Mouse (Mus musculus) right cerebral cortex, adult 18-20 months (tissue): Measurements from ENCODE around the gene Ackr3.

Experiments
- DNase-seq: peaks from one replicate; pipeline ENCODE4 v3.0.0; 2022; ENCODE audit warnings: mixed read lengths

The Ackr3 gene

DNA sequence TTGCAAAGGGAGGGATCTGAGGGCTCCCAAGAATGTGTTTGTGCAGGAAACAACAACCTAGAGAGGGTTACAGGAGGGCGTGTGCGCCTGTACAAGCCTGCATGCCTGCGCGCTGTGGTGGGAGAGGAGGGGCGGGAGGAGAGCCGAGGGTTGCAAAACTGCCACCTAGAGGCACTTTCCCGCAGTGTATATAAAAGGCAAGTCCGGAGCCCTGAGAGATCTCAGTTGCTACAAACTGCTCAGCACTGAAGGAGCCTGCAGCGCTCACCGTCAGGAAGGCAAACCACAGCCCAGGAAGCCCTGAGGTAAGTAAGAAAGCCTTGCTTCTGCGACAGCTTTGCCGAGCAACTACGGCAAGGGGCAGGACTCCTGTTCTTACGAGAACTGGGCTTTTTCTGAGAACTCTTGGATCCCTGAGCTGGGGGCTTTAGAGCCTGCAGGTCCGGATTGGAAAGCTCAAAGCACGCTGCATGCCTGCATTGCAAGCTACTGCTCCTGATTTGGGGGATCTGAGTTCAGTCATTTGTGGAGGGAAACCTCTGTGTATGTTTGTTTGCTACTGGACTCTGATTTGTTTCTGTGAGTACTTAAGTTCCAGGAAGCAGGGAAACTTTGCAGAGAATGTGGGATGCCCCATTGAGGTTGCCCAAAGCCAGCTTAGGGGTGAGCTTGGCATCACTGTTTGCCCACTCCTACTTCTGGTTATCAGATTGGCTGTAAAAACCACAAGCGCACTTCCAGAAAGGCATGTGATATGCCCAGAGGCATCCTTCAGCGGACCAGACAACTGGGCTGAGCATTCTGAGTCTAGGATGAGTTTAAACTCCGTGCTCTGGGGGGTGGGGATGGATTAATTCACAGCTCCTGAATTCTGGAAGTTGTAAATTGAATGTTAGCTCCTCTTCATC lies at the start of gene Ackr3:
Gene Ackr3, plus strand, starts transcription at position 198 of the 908 bp plus-strand sequence.
- DNase-seq = peak; percentile 81

DNA sequence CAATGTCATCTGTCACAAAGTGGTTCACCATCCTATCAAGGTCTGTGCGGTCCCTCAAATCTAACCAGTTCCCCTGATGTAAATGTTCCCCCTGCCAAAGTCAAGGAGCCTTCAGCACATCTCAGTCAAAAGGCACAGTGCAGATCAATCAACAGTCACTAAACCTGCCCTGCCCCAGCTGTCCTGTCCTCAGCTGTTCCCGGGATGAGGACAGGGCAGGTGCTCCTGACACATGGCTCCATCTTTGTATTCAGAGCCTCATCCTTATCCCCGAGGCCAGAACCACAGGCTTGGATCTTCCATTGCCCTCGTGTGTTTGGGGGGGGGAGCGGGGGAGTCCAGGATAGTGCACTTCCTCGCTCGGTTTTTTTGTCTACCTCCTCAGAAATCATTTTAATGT lies 47.2 kb upstream of the Ackr3 start:
- no peak for DNase-seq

DNA sequence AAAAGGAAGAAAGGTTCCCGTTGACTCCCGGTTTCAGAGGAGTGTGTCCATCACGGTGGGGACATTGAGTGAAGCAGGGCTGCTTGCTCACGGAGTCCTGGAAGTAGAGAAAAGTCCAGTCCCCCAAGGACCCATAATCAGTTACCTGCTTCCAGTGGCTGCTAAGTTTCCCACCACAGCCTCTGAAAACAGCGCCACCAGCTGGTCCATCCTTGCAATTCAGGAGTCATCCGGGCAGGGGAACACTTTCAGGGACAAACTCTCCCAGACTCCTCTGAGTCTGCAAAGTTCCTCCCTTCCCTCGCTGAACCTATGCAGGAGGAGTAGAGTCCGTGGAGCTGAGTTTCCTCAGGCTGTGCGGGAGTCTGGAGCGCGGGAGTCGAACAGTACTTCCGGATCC lies 43.9 kb upstream of the Ackr3 start:
- no peak for DNase-seq

DNA sequence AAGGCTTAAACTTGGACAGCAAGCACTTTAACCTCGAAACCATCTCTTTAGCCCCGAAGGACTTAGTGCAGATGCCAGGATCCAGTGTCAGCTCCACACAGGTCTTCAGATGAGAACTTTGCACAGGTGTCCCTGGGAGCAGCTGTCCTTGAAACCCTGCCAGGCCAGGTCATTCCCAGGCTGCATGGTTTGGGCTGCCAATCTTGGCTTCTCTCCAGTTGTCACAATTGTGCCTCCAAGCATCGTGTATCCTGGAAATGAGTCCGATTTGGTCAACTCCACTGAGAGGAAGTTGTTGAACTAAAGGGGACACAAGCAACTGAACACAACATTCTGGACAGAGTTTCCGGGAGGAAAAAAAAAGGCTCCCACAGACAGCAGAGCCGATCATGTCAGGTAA lies 42.2 kb upstream of the Ackr3 start:
- DNase-seq = no peak

DNA sequence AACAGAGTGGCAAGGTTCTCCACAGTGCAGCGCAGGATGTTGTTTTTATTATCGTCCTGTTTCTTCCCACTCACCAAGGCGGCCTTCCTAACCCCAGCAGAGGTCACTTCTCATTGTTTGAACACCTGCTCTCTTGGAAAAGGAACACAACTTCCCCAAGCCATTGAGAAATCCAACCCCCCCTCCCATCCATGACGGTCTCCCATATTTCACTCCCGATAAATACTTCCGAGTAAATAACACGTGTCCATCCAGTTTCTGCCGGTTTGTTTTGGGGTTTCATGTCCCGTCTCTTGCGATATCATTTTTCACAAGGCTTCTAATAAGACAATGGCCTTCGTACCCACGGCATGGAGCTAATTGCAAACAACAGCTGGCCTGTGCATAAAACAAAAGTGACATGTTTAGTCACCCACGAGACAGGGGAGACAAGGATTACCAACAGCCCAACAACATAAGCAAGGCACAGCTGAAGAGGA lies 41.4 kb upstream of the Ackr3 start:
- DNase-seq = no peak

DNA sequence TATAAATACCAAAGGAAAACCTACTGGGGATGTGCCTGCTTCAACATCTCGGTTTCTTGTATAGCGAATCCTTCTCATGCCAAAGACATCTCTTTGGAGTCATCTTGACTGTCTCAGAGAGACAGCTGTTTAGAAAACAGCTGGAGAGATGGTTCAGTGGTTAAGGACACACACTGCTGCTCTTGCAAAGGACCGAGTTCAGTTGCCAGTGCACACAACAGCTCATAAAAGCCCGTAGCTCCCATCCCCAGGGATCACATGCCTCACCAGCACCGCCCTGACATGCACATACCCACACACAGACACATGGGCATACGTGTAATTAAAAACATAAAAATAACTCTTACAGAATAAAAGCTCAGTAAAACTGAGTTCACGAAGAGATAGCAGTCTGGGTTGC lies 40.6 kb upstream of the Ackr3 start:
- DNase-seq = no peak

DNA sequence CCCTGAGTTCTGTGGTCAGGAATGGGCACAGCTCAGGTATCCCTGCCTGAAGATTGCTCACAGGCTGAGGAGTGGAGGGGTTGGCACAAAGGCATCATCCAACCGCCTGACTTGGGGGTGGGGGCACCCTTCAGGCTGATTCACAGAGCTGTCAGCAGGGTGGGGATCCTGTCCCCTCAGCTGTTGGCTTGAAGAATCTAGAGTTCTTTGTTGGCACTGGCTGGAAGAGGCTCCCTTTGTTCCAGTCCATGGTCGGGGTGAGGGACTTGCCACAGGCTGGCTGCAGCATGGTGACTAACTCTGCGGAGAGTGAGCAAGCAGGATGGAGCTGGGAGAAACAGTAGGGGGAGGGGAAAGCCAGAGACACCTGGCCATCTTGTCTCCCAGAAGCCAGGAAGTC lies 39.5 kb upstream of the Ackr3 start:
- DNase-seq = no peak

DNA sequence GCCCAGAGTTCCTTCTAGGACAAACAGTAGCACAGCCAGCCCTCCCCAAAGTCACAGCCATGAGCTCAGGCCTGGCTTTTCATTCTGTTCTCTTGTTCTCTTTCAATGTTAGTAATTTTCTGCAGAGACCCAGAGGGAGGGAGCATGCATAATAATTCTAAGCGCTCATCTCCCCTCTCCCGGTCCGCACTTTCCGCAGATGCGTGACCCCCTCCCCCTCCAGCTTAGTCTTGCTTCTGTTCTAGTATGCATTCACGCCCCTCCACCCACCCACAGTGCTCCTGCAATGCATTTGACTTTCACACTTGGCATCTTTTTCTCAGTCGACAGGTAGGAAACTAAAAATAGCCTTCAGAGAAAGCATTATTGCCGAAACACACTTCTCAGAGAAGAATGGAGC lies 29.4 kb upstream of the Ackr3 start:
- no peak for DNase-seq

DNA sequence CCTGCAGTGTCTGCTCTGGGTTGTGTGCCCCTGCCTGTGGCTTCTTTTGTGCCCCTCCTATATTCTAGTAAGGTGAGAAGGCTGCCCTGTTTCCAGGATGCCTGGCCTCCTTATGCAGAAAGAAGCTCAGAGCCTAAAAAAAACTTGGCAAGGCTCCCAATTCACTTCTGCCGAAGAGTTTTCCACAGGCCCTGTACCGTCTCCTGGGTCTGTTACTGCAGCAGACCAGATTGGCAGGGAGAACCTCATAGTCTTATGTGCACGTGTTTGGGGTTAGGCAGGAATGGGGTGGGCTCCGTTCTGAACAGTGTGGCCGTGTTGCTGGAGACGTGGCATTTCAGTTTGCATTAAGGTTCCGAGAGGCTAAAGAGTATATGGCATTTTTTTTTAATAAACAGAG lies 27.6 kb upstream of the Ackr3 start:
- DNase-seq = peak; percentile 3

DNA sequence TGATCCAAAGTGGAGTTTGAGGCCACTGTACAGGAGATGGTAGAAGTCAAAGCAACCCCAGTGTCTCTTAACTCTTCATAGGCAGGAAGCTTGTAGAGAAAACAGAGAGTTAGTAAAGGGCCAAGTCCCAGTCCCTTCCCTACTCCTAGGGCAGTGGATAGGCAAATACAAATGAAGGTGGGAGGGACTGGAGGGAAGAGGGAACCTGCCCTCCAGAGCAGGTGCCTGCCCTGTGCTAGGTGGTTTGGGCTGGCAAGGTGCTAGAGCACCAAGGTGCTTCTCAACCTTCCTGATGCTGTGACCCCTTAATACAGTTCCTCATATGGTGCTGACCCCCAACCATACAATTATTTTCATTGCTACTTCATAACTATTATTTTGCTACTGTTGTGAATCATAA lies 26.2 kb upstream of the Ackr3 start:
- DNase-seq = no peak

DNA sequence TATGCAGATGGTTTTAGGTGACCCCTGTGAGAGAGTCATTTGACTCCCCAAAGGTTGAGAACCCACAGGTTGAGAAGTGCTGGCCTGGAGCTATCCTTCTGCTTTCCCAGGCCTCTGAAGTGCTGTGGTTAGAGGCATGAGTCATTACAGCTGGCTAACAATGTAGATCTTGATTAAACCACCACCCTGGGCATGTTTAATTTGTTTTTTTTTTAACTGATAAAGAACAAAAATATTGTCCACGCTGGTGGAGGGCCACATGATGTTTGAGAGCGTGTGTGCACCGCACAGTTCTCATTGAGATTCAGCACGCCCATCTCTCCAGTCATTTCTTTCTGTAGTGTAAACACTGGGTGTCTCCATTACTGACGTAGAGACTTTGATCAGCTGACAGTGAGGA lies 25.8 kb upstream of the Ackr3 start:
- DNase-seq = no peak

DNA sequence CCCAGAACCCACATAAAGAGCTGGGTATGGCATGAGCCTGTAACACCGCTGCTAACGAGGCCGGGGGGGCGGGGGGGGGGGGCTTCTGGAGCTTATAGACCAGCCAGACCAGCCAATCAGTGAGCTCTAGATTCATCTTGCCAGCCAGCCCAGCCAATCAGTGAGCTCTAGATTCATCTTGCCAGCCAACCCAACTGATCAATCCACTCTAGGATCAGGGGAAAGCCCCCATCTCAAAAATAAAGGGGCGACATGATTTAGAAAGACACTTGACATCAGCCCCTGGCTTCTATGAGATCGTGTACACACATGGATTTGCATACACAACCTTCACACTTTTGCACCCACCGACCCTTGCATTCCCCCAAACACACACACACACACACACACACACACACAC lies 23.3 kb upstream of the Ackr3 start:
- no peak for DNase-seq

DNA sequence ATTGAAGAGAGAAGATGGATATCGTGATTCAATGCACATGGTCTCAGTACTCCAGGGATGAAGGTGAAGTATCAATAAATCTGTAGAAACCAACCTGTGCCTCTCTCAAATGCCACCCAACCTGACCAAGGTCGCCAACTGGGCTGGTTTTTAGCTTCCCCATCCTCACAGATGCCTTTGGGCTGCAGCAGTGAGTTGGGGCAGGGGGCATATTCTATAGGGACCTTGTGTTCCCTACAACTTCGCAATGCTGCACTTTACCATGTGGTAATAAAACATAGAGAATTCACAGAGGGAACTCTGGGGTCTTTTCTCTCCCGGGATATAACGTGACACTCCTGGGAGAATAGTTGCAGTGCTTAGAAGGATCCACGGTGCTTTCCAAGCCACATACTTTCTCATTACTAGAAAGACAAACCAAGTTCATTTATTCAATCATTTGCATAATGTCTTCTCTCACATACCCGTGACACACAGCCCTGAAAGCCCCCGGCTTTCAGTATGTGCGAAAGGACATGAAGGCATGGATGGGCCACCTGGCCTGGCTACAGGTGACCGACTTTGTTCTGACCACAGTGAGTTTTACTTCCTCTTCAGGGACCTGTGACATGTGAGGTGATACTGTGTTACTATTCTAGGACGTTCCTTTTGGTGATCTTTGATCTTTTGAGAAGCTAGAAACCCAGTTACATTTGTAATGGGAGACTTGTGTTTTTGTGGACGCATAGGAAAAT lies 22.6 kb upstream of the Ackr3 start:
- no peak for DNase-seq

DNA sequence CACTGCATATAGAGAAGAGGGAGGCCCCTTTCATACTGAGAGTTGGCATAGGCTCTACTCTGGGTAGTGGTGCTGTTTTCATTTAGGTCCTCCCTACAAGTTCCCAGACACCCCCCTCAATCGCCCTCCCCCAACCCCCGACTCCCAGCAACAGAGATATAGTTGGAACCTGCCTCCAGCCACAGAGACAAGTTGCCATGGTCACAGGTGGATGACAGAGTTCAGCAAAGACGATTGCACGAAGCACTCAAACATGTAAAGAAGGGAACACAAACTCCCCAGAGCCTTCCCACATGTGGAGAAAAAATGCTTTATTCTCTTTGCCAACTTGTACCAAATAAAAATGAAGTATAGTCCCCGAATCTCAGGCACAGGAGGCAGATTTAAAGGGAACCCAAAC lies 21.3 kb upstream of the Ackr3 start:
- DNase-seq = no peak

DNA sequence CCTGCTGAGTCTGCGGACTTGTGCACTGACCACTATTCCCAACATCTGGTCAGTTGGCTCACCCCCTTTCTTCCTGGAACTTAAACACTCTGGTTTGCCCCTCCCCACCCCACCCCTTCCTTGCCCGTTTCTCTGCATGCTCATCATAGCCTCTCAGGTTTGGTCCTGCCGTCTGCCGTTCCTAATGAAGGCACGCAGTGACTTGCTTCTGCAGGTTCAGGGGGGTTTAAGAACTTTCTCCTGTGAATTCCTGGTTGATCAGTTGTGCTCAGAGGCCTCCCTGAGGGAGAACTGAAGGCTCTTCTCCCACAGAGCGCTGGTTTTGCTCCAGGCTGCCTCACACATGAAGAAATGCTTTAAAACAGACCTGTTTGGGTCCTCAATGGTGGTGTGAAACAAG lies 20.2 kb upstream of the Ackr3 start:
- DNase-seq = no peak

DNA sequence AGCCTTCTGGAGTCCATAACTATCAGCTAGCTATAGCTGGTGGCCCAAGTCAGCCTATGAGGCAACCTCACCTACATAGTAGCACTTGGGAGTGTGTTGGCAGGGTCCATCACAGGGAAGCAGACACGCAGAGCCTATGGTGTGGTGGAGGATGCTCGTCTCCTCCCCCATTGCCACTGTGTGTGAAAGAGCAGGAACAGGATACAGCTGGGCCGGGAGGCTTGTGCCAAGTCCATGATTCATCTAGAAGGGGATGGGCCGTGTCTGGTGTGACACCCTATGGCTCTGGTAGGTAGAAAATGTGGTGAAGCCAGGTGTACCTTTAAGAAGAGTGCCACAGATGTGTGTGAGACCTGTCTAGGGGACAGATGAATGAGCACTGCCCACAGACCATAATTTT lies 17.6 kb upstream of the Ackr3 start:
- DNase-seq = no peak

DNA sequence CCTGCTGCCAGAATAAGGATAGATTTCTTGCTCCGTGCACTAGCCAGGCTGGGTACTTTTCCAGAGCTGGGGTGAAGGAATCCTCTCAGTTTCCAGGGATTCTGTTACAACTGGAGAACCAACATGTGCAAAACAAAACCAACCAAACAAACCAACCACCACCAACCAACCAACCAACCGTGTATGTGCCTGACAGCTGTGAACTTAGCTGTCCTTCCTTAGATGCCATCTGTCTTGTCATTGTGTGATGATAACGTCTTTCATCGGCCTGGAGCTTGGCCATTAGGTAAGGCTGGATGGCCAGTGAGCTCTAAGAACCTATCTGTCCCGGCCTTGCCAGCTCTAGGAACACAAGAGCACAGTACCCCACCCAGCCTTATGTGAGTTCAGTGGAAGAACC lies 16.9 kb upstream of the Ackr3 start:
- DNase-seq = no peak

DNA sequence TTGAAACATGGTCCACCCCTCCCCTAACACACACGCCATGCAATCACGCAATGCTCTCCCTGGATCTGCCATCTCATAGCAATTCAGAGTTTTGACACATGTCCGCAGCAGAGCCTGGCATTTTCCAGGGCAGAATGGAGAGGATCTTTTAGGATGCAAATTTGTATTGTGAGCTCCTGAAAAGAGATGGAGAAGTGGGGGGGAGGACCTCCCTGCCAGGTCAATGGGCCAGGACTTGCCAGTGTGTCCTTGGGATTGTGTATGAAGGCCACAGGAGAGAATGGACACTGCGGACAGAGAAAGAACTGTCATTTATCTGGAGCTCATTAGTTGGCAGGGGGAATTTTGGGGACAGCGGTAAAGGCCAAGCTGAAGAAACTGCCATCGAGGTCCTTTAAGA lies 14.7 kb upstream of the Ackr3 start:
- no peak for DNase-seq

DNA sequence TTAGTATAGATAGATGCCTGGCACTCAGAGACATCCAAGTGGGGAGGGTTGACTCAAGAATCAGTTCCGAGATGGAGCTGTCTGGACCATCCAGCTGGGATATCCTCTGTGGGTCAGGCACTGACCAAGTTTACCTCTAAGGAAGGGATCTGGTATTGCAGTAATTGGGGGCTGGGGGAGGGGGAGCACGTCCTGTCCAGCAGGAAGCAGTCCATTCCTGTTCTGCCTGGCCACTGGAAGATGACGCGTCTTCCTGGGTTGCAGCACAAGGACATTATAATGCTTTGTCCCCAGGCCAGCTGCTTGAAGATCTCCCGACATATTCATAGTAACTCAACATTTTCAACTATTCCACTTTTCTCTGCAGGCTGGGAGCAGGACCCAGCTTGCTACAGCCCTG lies 2.5 kb upstream of the Ackr3 start:
- no peak for DNase-seq

DNA sequence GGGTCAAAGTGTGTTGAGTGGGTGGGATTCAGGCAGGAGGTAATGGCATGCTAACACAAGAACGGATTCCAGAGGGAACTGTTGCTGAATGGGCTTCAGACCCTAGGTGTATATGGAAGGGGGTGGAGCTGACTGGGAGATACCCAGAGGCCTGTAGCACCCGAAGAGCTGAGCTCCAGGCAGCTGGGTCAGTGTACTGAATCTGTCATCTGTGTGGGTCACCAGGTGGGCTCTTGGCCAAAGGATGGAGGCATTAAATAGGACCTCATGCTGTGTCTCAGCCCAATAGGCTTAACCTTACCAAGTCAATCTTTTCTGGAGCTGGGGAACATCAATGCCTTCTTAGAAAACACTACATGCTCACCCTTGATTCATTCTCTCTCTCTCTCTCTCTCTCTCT lies 2.1 kb upstream of the Ackr3 start:
- DNase-seq = no peak

DNA sequence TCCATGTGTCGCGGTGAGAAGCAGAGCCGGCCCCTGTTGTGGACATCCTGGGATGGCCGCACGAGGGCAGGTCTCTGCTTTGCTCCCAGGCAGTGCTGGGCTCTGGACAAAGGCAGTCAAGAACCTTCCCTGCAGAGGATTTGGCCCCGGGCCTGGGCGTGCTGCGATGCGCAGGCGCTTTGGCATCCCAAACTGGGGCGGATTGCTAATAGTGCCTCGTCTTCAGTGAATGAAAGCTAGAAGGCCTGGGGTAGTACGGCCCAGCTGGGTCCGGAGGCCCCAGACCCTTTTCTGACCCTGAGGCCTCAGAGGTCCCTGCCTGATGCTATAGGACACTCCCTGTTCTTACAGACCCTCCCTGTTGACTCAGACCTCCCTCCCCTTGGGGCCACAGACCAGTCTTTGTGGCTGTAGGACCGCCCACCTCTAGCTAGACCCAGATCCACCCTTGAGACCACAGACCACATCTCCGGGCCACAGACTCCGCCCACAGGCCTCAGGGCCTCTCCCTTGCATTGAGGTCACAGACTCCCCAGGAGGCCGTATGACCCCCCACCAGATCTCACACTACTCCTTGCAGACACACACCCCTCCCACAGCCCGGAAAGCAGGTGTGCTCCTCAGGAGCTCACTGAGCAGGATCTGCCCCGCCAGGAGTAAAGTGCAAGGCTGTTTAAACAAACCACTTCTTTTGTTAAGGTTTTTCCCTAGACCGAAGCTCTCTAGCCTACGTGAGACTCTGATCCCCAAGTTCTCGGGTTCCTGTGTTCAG lies 1.4 kb upstream of the Ackr3 start:
- no peak for DNase-seq

DNA sequence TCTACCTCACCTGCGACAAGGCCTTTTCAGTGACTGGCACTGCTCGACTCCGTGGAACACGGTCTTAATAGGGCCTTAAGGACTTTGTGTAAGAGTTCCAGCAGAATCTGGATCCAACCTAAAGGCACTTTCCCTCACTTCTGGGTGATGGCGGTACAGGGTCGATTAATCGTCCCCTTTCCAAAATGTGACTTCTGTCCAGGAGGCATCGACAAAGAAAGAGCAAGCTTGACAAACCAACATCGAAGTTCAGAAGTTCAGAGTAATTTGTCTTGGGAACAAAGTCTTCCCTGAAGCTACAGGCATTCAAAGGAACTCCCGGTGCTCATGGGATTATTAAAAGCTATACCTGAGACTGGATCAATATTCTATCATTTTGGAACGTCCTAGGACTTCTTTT lies 439 bp upstream of the Ackr3 start:
- no peak for DNase-seq

DNA sequence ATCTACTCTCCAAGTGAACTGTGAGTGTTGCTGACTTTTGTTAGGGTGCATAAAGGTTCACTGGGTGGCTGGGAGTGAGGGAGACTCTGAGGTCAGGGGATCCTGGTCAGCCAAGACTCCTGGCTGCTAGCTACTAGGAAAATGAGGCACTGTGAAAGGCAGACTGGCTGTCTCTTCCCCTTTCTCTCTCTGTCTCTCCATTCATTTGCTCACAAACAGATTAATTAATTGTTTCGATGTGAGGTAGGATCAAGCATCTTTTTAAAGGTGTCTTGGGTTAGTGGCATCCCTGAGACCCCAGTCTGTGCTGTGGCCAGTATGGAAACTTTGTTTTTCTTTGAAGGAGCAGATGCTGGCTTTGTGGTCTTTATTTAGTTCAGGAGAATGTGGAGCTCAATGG lies 1.0 kb downstream of the Ackr3 start:
- no peak for DNase-seq

DNA sequence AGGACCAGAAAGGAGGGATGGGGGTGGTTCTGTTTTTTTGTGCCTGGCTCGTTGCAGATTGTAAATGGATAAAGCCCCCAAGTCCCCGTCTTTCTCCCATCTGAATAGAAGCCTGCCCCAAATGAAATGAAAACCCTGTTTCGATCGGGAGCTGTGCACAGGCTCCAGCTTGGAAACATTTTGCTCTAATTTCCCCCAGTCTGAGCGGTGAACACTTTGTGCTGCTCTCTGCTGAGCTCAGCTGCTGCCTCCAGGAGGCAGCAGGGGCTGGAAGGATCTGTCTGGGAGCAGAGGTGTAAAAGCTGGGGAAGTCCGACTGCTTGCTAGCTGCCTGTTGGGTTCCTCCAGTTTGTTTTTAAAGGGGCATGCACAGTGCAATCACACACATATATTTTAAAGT lies 1.4 kb downstream of the Ackr3 start:
- DNase-seq = peak; percentile 70
